Mouse (Mus musculus): ENCODE data around the gene Pla1a.

Pla1a gene

GRCm38 (mm10) chr16:38349881-38350280, 83.1 kb downstream of the Pla1a start:
- in situ Hi-C loops (cut with MboI, MseI): loop anchor here (5.0 to 10.0 kb wide), 3 partner anchors 52 to 362 kb away; partner anchors contain the start of gene Arhgap31

- in situ Hi-C loops (cut with MboI, MseI): loop anchor here (5.0 to 10.0 kb wide), 2 partner anchors 137 to 364 kb away; partner anchors contain the start of gene Arhgap31
Measured at GRCm38 (mm10) chr16:38348217-38348761, 84.7 kb downstream of the Pla1a start.

- in situ Hi-C loops (cut with MboI, MseI): loop anchor here (5.0 to 10.0 kb wide), 2 partner anchors 137 to 365 kb away; partner anchors contain the start of gene Arhgap31
Measured at GRCm38 (mm10) chr16:38347588-38347987, 85.4 kb downstream of the Pla1a start.

GRCm38 (mm10) chr16:38346529-38347325, 86.2 kb downstream of the Pla1a start, which contains the start of the genes Cox17 and Gm21987:
TSS of gene Cox17 (plus strand) at chr16:38346991.
TSS of gene Gm21987 (plus strand) at chr16:38347040.
- in situ Hi-C loops (cut with MboI, MseI): loop anchor here (5.0 to 10.0 kb wide), 2 partner anchors 138 to 366 kb away; partner anchors contain the start of gene Arhgap31

All from regulatory T cell (primary cell).